Mouse (Mus musculus): ENCODE measurements at regions not wholly inside any gene's neighbourhood (a gene's known extent, or its start where the extent isn't known, plus 50 kb on each side); places are given as distances from the start of the nearest gene placed in this dataset.
A peak's percentile ranks its signal among the peaks of the same experiment; 100 is the strongest.

- peaks cover 9% of the 10 kb centered on the region for H3K4me1 ChIP-seq (ENCODE audit: control insufficient read depth, insufficient read depth, low read length)
- H3K9me3 ChIP-seq (replicated peaks; ENCODE audit: control insufficient read depth, low read length): no peaks in the 10 kb centered on the region
- H3K27ac ChIP-seq (ENCODE audit: low read length): no peak overlapping the region
- no peak overlapping the region for H3K9ac ChIP-seq (ENCODE audit: low read length)
- peak overlapping the region; percentile 48 for H3K4me2 ChIP-seq (ENCODE audit: low read depth, low read length)
- no peak for ATAC-seq (replicated peaks; ENCODE audit: extremely low read depth, insufficient read depth, low FRiP score)
- no peaks in the 10 kb centered on the region for H3K36me3 ChIP-seq (ENCODE audit: control insufficient read depth, insufficient read depth)
- no peaks in the 10 kb centered on the region for H3K27me3 ChIP-seq (ENCODE audit: control insufficient read depth, insufficient read depth, low read length)
- H3K4me3 ChIP-seq (ENCODE audit: low read length): no peak overlapping the region
- WGBS: 52% methylated on average over 21 of the region's 21 CpGs
Observed at GRCm38 (mm10) chr5:101091027-101091598, 245.6 kb downstream of the Gpat3 start.

DNA sequence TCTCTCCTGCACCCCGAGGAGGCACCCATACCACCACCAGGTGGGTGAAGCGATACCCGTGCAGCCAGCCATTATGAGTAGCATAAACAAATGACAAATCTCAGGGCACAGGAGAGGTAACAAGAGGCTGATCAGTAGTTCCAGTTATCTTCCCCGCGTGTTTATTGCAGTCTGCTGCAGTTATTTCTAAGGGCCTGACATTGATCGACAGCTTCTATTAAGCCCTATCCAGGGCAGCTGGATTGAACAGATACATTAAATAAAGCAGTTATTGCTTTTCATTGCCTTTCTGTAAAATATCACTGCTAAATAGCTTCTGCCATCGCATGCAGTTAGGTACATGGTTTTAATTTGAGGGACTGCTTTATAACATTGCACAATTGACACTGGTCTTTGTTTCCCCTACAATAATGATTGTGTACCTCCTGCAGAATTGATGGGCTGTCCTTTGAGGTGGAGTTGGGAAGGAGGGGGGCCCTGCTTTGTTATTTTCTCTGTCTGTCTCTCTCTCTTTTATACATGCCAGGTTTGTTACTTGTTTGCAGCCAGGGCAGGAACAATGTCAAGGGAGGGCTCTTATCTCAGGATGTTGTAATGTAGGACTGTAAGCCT is 245.0 kb downstream of the Gpat3 start:
- Histone ChIP-seq H3K27ac (ENCODE audit: low read length) (no peak overlapping the region), H3K4me1 (ENCODE audit: control insufficient read depth, insufficient read depth, low read length) (peaks cover 9% of the 10 kb centered on the region), H3K9me3 (replicated peaks; ENCODE audit: control insufficient read depth, low read length) (no peaks in the 10 kb centered on the region), H3K27me3 (ENCODE audit: control insufficient read depth, insufficient read depth, low read length) (no peaks in the 10 kb centered on the region), H3K4me2 (ENCODE audit: low read depth, low read length) (peak overlapping the region; percentile 48), H3K4me3 (ENCODE audit: low read length) (no peak overlapping the region), H3K36me3 (ENCODE audit: control insufficient read depth, insufficient read depth) (no peaks in the 10 kb centered on the region), H3K9ac (ENCODE audit: low read length) (no peak overlapping the region)
- no peak; the same call in 1 of the 2 replicates for ATAC-seq (replicated peaks; ENCODE audit: extremely low read depth, insufficient read depth, low FRiP score)
- WGBS: 72% methylated on average over 7 of the region's 7 CpGs

- no peak for ATAC-seq (replicated peaks; ENCODE audit: extremely low read depth, insufficient read depth, low FRiP score)
- H3K4me3 ChIP-seq (ENCODE audit: low read length): no peak overlapping the region
- WGBS: 58% methylated on average over 3 of the region's 3 CpGs
Observed at GRCm38 (mm10) chr5:101085199-101085598, 239.7 kb downstream of the Gpat3 start.

GRCm38 (mm10) chr5:101082611-101083010 is 237.1 kb downstream of the Gpat3 start:
- Histone ChIP-seq H3K4me3 (ENCODE audit: low read length) (no peak overlapping the region), H3K36me3 (ENCODE audit: control insufficient read depth, insufficient read depth) (no peaks in the 10 kb centered on the region), H3K27me3 (ENCODE audit: control insufficient read depth, insufficient read depth, low read length) (no peaks in the 10 kb centered on the region), H3K9ac (ENCODE audit: low read length) (no peak overlapping the region), H3K9me3 (replicated peaks; ENCODE audit: control insufficient read depth, low read length) (no peaks in the 10 kb centered on the region), H3K4me2 (ENCODE audit: low read depth, low read length) (no peak overlapping the region), H3K4me1 (ENCODE audit: control insufficient read depth, insufficient read depth, low read length) (no peaks in the 10 kb centered on the region), H3K27ac (ENCODE audit: low read length) (no peak overlapping the region)
- no peak for ATAC-seq (replicated peaks; ENCODE audit: extremely low read depth, insufficient read depth, low FRiP score)
- WGBS: 74% methylated on average over 20 of the region's 20 CpGs

More at GRCm38 (mm10) chr5:101085199-101085598, 239.7 kb downstream of the Gpat3 start:
- Histone ChIP-seq H3K4me2 (ENCODE audit: low read depth, low read length) (no peak overlapping the region), H3K9me3 (replicated peaks; ENCODE audit: control insufficient read depth, low read length) (no peaks in the 10 kb centered on the region), H3K9ac (ENCODE audit: low read length) (no peak overlapping the region), H3K36me3 (ENCODE audit: control insufficient read depth, insufficient read depth) (no peaks in the 10 kb centered on the region), H3K27ac (ENCODE audit: low read length) (no peak overlapping the region), H3K4me1 (ENCODE audit: control insufficient read depth, insufficient read depth, low read length) (no peaks in the 10 kb centered on the region), H3K27me3 (ENCODE audit: control insufficient read depth, insufficient read depth, low read length) (no peaks in the 10 kb centered on the region)

DNA sequence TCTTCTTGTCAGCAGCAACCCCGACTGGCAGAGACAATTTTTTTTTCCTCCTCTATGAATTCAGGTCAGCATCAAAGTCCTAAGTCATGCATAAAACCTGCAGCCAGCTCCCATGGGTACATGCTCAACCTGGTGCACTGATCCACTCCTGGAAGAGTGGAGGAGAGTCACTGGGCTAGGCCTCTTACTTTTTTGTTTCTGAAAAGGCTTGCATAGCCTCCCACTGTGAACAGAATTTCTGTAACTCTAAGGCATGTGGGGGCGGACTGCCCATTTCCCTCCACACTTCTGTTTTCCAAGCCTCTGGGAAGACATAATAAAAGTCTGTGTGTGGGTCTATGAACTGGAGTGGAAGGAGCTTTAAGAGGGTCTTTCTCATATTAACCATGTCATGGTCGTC is 218.8 kb downstream of the Gpat3 start:
- Histone ChIP-seq H3K27me3 (ENCODE audit: control insufficient read depth, insufficient read depth, low read length) (no peaks in the 10 kb centered on the region), H3K9ac (ENCODE audit: low read length) (no peak overlapping the region), H3K4me2 (ENCODE audit: low read depth, low read length) (no peak overlapping the region), H3K27ac (ENCODE audit: low read length) (no peak overlapping the region), H3K36me3 (ENCODE audit: control insufficient read depth, insufficient read depth) (no peaks in the 10 kb centered on the region), H3K4me1 (ENCODE audit: control insufficient read depth, insufficient read depth, low read length) (no peaks in the 10 kb centered on the region), H3K4me3 (ENCODE audit: low read length) (no peak overlapping the region), H3K9me3 (replicated peaks; ENCODE audit: control insufficient read depth, low read length) (no peaks in the 10 kb centered on the region)
- no peak for ATAC-seq (replicated peaks; ENCODE audit: extremely low read depth, insufficient read depth, low FRiP score)
- WGBS: 70% methylated on average over 3 of the region's 3 CpGs

DNA sequence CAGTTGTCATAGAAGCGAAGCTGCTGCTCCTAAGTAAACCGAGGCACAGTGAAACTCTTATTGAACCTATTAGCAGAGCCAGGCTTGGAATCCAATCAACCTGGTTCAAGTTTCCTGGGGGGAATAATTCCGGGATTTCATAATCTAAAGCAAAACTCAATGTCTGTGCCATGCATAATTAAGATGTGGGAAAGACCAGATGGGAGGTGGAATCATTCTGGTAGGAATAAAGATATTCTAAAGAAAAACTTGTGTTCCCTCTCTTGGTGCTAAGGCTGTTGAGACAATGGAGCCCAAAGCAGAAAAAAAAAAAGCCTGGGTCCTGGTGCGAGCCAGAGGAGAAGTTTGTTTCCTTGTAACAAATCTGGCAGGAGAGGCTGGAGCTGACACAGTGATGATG is 217.7 kb downstream of the Gpat3 start:
- no peaks in the 10 kb centered on the region for H3K4me1 ChIP-seq (ENCODE audit: control insufficient read depth, insufficient read depth, low read length)
- H3K36me3 ChIP-seq (ENCODE audit: control insufficient read depth, insufficient read depth): no peaks in the 10 kb centered on the region
- no peak overlapping the region for H3K27ac ChIP-seq (ENCODE audit: low read length)
- no peak overlapping the region for H3K4me2 ChIP-seq (ENCODE audit: low read depth, low read length)
- WGBS: 81% methylated on average over 4 of the region's 4 CpGs
- H3K4me3 ChIP-seq (ENCODE audit: low read length): no peak overlapping the region
- H3K27me3 ChIP-seq (ENCODE audit: control insufficient read depth, insufficient read depth, low read length): no peaks in the 10 kb centered on the region
- no peak overlapping the region for H3K9ac ChIP-seq (ENCODE audit: low read length)
- no peak for ATAC-seq (replicated peaks; ENCODE audit: extremely low read depth, insufficient read depth, low FRiP score)
- H3K9me3 ChIP-seq (replicated peaks; ENCODE audit: control insufficient read depth, low read length): no peaks in the 10 kb centered on the region

DNA sequence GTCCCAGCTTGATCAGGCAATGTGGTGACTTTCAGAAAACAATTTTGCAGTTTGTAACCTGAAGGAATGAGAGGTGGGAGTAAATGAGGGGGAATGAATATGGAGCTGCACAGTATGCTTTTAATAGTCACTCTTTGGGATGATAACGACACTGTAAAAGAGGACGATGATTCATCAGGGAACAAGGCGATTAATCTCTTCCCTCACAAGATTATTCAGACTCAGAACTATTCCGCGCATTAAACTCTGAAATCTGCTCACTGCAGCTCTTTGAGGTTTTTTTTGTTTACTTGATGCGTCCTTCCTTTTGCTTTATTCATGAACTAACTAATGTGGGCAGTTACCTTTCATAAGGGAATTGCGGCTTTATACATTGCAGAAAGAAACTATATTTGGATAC is 206.1 kb downstream of the Gpat3 start:
- Histone ChIP-seq H3K27ac (ENCODE audit: low read length) (no peak overlapping the region), H3K9me3 (replicated peaks; ENCODE audit: control insufficient read depth, low read length) (no peaks in the 10 kb centered on the region), H3K36me3 (ENCODE audit: control insufficient read depth, insufficient read depth) (no peaks in the 10 kb centered on the region), H3K4me1 (ENCODE audit: control insufficient read depth, insufficient read depth, low read length) (no peaks in the 10 kb centered on the region), H3K9ac (ENCODE audit: low read length) (no peak overlapping the region), H3K4me3 (ENCODE audit: low read length) (no peak overlapping the region), H3K4me2 (ENCODE audit: low read depth, low read length) (no peak overlapping the region), H3K27me3 (ENCODE audit: control insufficient read depth, insufficient read depth, low read length) (no peaks in the 10 kb centered on the region)
- ATAC-seq (replicated peaks; ENCODE audit: extremely low read depth, insufficient read depth, low FRiP score): no peak
- 58% methylated on average over 7 of the region's 7 CpGs for WGBS

DNA sequence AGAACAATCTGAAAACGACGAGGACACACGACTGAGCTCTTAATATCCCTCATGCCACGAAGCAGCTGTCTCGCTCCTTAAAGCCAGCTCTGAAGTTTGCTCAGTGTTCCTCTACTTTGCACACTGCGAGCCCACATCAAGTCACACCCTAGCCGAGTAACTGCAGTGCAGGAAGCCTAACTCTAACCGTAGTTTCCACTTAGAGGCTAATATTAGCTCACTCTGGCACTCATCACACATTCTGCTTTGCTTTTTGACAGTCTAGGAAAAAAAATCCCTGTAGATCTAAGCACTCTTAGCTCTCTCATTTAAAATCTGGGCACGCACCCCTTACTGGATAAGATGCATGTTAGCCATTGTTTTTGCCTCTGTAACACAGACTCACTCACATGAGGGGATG is 195.0 kb downstream of the Gpat3 start:
- H3K27ac ChIP-seq (ENCODE audit: low read length): peak overlapping the region; percentile 67
- peak overlapping the region; percentile 32 for H3K4me2 ChIP-seq (ENCODE audit: low read depth, low read length)
- H3K4me1 ChIP-seq (ENCODE audit: control insufficient read depth, insufficient read depth, low read length): peaks cover 11% of the 10 kb centered on the region
- no peaks in the 10 kb centered on the region for H3K27me3 ChIP-seq (ENCODE audit: control insufficient read depth, insufficient read depth, low read length)
- no peak overlapping the region for H3K4me3 ChIP-seq (ENCODE audit: low read length)
- WGBS: 32% methylated on average over 9 of the region's 9 CpGs
- peak; percentile 70 for ATAC-seq (replicated peaks; ENCODE audit: extremely low read depth, insufficient read depth, low FRiP score)
- no peaks in the 10 kb centered on the region for H3K36me3 ChIP-seq (ENCODE audit: control insufficient read depth, insufficient read depth)
- no peaks in the 10 kb centered on the region for H3K9me3 ChIP-seq (replicated peaks; ENCODE audit: control insufficient read depth, low read length)
- H3K9ac ChIP-seq (ENCODE audit: low read length): no peak overlapping the region

DNA sequence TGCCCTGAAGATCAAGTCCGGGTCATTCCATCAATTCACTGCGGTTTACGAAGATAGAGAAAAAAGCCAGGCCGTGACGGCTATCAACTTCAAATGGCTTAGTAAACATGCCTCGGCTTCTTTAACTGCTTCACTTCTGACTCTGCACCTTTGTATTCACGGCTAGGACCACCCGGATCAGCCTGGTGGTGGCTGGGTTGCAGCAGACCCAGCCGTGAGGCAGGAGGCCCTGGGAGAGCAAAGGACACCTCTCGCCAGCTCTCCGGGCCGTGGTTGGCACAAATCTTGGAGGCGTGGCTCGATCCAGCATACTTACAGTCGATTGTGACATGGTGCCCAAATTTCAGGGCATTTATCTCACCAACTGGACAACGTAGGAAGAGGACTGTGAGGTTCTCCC is 187.5 kb downstream of the Gpat3 start:
- ATAC-seq (replicated peaks; ENCODE audit: extremely low read depth, insufficient read depth, low FRiP score): no peak
- 74% methylated on average over 16 of the region's 16 CpGs for WGBS

More for the DNA sequence above, 187.5 kb downstream of the Gpat3 start:
- Histone ChIP-seq H3K27me3 (ENCODE audit: control insufficient read depth, insufficient read depth, low read length) (no peaks in the 10 kb centered on the region), H3K9ac (ENCODE audit: low read length) (no peak overlapping the region), H3K4me3 (ENCODE audit: low read length) (no peak overlapping the region), H3K36me3 (ENCODE audit: control insufficient read depth, insufficient read depth) (no peaks in the 10 kb centered on the region), H3K9me3 (replicated peaks; ENCODE audit: control insufficient read depth, low read length) (no peaks in the 10 kb centered on the region), H3K27ac (ENCODE audit: low read length) (no peak overlapping the region), H3K4me1 (ENCODE audit: control insufficient read depth, insufficient read depth, low read length) (no peaks in the 10 kb centered on the region), H3K4me2 (ENCODE audit: low read depth, low read length) (no peak overlapping the region)

Measured in heart, embryonic 16.5 days (tissue).